Mouse (Mus musculus) megakaryocyte progenitor cell, adult 5-6 weeks (primary cell): Measurements from ENCODE around the gene Lmo7. TPM values are rescaled to one million over a fixed set of nuclear protein-coding genes. Genes with fewer than 3 reads are reported as not detected.
A peak's percentile ranks its signal among the peaks of the same experiment; 100 is the strongest.

Experiments
- ATAC-seq: replicated peaks from 2 replicates; pipeline ENCODE4 v1.8.0; 2016; ENCODE audit warnings: mild to moderate bottlenecking, moderate TSS enrichment, inconsistent platforms; ENCODE audit not compliant: poor library complexity
- total RNA-seq, 2 experiments: library from RNA; stranded (forward) in 1 of 2; stranded (reverse) in 1 of 2; fragments of 157-497, 149-512 nt in 1 of 2; fragments of 200-1000 nt in 1 of 2; gene quantifications; 2 replicates each; pipeline versions ENCODE4 v1.2.3 to v1.2.4; 2015 to 2017

The Lmo7 gene
- total RNA-seq, 2 experiments from 2014 or later, result 0.44 to 0.54 TPM

- ATAC-seq, result peak; percentile 69
These were observed 100.4 kb downstream of the Lmo7 start for GRCm38 (mm10) chr14:101830116-101830515.

- no peak for ATAC-seq
These were observed 104.4 kb downstream of the Lmo7 start for GRCm38 (mm10) chr14:101834109-101834508.

- no peak for ATAC-seq
These were observed 106.6 kb downstream of the Lmo7 start for GRCm38 (mm10) chr14:101836401-101836800.

GRCm38 (mm10) chr14:101837176-101837575, 107.4 kb downstream of the Lmo7 start:
- no peak for ATAC-seq

- ATAC-seq, result no peak
These were observed 108.6 kb downstream of the Lmo7 start for GRCm38 (mm10) chr14:101838231-101838839.

- ATAC-seq, result no peak
These were observed 110.3 kb downstream of the Lmo7 start for GRCm38 (mm10) chr14:101839771-101840731.

- ATAC-seq, result no peak
These were observed 111.5 kb downstream of the Lmo7 start for GRCm38 (mm10) chr14:101841271-101841670.

GRCm38 (mm10) chr14:101842521-101842920, 112.8 kb downstream of the Lmo7 start:
- peak; percentile 56 for ATAC-seq

GRCm38 (mm10) chr14:101843443-101843842, 113.7 kb downstream of the Lmo7 start:
- no peak for ATAC-seq

- ATAC-seq, result no peak
These were observed 114.7 kb downstream of the Lmo7 start for GRCm38 (mm10) chr14:101844467-101844866.

GRCm38 (mm10) chr14:101846097-101846882, 116.5 kb downstream of the Lmo7 start:
- ATAC-seq, result peak; percentile 59

- peak; percentile 41 for ATAC-seq
These were observed 117.8 kb downstream of the Lmo7 start for GRCm38 (mm10) chr14:101847520-101847919.

GRCm38 (mm10) chr14:101852584-101853195, 122.9 kb downstream of the Lmo7 start:
- ATAC-seq, result no peak

- ATAC-seq, result no peak
These were observed 123.5 kb downstream of the Lmo7 start for GRCm38 (mm10) chr14:101853207-101853606.

GRCm38 (mm10) chr14:101853722-101854121, 124.0 kb downstream of the Lmo7 start:
- ATAC-seq, result no peak

- ATAC-seq, result no peak
These were observed 124.5 kb downstream of the Lmo7 start for GRCm38 (mm10) chr14:101854226-101854625.

GRCm38 (mm10) chr14:101859305-101859886, 129.6 kb downstream of the Lmo7 start:
- no peak for ATAC-seq

- peak; percentile 60 for ATAC-seq
These were observed 132.3 kb downstream of the Lmo7 start for GRCm38 (mm10) chr14:101862088-101862487.

GRCm38 (mm10) chr14:101867071-101867733, 137.4 kb downstream of the Lmo7 start:
- no peak for ATAC-seq

GRCm38 (mm10) chr14:101869145-101869544, 139.4 kb downstream of the Lmo7 start:
- ATAC-seq, result no peak
